Comparison of ENCODE assay signal across 12 mouse cellular contexts in genomic region chr12:116483581-116483980, GRCm38 (mm10).
"Had no signal": no experiment of that assay in that cellular context is flagged by ENCODE, and none has a peak within 500 bp of the region (broad histone marks: within the 10 kb centered on the region; RNA-seq: fewer than 3 reads in every experiment).

No protein-coding gene starts in this region.

- DNase-seq: kidney, adult 18-20 months; kidney, postnatal 10 days; left cerebral cortex, postnatal 4 days; lung, adult 18-20 months; right cerebral cortex, adult 18-20 months; thymus, adult 2 months; thymus, postnatal 25 days had no signal

- H3K9me3 ChIP-seq: limb, embryonic 13.5 days; midbrain, embryonic 13.5 days; neural tube, embryonic 15.5 days had no signal

- ATAC-seq: midbrain, embryonic 13.5 days had no signal

- H3K36me3 ChIP-seq: limb, embryonic 13.5 days; midbrain, embryonic 13.5 days; neural tube, embryonic 15.5 days had no signal

- H3K4me3 ChIP-seq: limb, embryonic 13.5 days; midbrain, embryonic 13.5 days; myocyte; neural tube, embryonic 15.5 days had no signal

- H3K4me2 ChIP-seq: limb, embryonic 13.5 days; liver, embryonic 11.5 days; midbrain, embryonic 13.5 days; neural tube, embryonic 15.5 days had no signal

- H3K9ac ChIP-seq: limb, embryonic 13.5 days; midbrain, embryonic 13.5 days; neural tube, embryonic 15.5 days had no signal

- H3K27ac ChIP-seq: limb, embryonic 13.5 days; midbrain, embryonic 13.5 days; neural tube, embryonic 15.5 days had no signal

- H3K27me3 ChIP-seq: neural tube, embryonic 15.5 days had no signal
